Mouse (Mus musculus): ENCODE measurements around the gene Cdc42bpa. TPM values are rescaled to one million over a fixed set of nuclear protein-coding genes. Genes with fewer than 3 reads are reported as not detected.

The Cdc42bpa gene
- polyA plus RNA-seq, 1 experiment from 2014 or later: 30.3 TPM

DNA sequence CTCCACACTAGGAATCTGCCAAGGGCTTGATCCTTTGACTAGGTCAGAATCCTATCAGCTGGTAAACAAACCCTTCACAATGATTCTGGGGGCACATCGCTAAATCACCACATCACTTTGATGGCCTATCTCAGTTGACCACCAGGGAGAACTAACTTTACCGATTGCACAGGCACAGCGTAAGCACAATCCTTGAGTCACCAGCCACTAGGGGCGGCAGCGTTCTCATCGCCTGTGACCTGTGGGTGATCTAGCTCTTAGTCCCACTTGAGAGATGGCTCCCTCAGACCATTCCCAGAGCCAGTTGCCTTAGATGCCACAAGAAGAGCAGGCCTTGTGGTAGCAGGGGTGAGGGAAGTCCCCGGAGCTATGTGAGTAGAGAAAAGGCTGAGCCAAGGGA lies 31.4 kb upstream of the Cdc42bpa start:
- ATAC-seq: no peak
- no peaks in the 10 kb centered on the region for H3K9me3 ChIP-seq (replicated peaks; ENCODE audit: control insufficient read depth, low read length, poor library complexity, severe bottlenecking)
- H3K27ac ChIP-seq (ENCODE audit: low read length): no peak overlapping the region
- no peak overlapping the region for H3K9ac ChIP-seq (ENCODE audit: low read depth, low read length)
- no peak overlapping the region for H3K4me3 ChIP-seq (ENCODE audit: low read depth, low read length)
- H3K4me2 ChIP-seq (ENCODE audit: low read length): no peak overlapping the region
- H3K4me1 ChIP-seq (ENCODE audit: control insufficient read depth, insufficient read depth, low read length): no peaks in the 10 kb centered on the region
- 60% methylated on average over 7 of the region's 7 CpGs for WGBS
- no peaks in the 10 kb centered on the region for H3K36me3 ChIP-seq (ENCODE audit: control insufficient read depth, insufficient read depth, low read length)
- H3K27me3 ChIP-seq (ENCODE audit: control insufficient read depth, insufficient read depth, low read depth, low read length): no peaks in the 10 kb centered on the region

GRCm38 (mm10) chr1:179931247-179931646 lies 29.0 kb upstream of the Cdc42bpa start:
- Histone ChIP-seq H3K4me2 (ENCODE audit: low read length) (no peak overlapping the region), H3K9me3 (replicated peaks; ENCODE audit: control insufficient read depth, low read length, poor library complexity, severe bottlenecking) (no peaks in the 10 kb centered on the region), H3K9ac (ENCODE audit: low read depth, low read length) (no peak overlapping the region), H3K27ac (ENCODE audit: low read length) (no peak overlapping the region), H3K4me1 (ENCODE audit: control insufficient read depth, insufficient read depth, low read length) (no peaks in the 10 kb centered on the region), H3K36me3 (ENCODE audit: control insufficient read depth, insufficient read depth, low read length) (no peaks in the 10 kb centered on the region), H3K27me3 (ENCODE audit: control insufficient read depth, insufficient read depth, low read depth, low read length) (no peaks in the 10 kb centered on the region), H3K4me3 (ENCODE audit: low read depth, low read length) (no peak overlapping the region)
- no peak for ATAC-seq
- 78% methylated on average over 3 of the region's 3 CpGs for WGBS

GRCm38 (mm10) chr1:179934064-179934463 lies 26.2 kb upstream of the Cdc42bpa start:
- Histone ChIP-seq H3K4me1 (ENCODE audit: control insufficient read depth, insufficient read depth, low read length) (no peaks in the 10 kb centered on the region), H3K9me3 (replicated peaks; ENCODE audit: control insufficient read depth, low read length, poor library complexity, severe bottlenecking) (no peaks in the 10 kb centered on the region), H3K27me3 (ENCODE audit: control insufficient read depth, insufficient read depth, low read depth, low read length) (no peaks in the 10 kb centered on the region), H3K4me3 (ENCODE audit: low read depth, low read length) (no peak overlapping the region), H3K4me2 (ENCODE audit: low read length) (no peak overlapping the region), H3K27ac (ENCODE audit: low read length) (no peak overlapping the region), H3K36me3 (ENCODE audit: control insufficient read depth, insufficient read depth, low read length) (no peaks in the 10 kb centered on the region), H3K9ac (ENCODE audit: low read depth, low read length) (no peak overlapping the region)
- no peak for ATAC-seq
- 89% methylated on average over 3 of the region's 3 CpGs for WGBS

- Histone ChIP-seq H3K9ac (ENCODE audit: low read depth, low read length) (no peak overlapping the region), H3K4me1 (ENCODE audit: control insufficient read depth, insufficient read depth, low read length) (no peaks in the 10 kb centered on the region), H3K4me2 (ENCODE audit: low read length) (no peak overlapping the region), H3K36me3 (ENCODE audit: control insufficient read depth, insufficient read depth, low read length) (no peaks in the 10 kb centered on the region), H3K27me3 (ENCODE audit: control insufficient read depth, insufficient read depth, low read depth, low read length) (no peaks in the 10 kb centered on the region), H3K4me3 (ENCODE audit: low read depth, low read length) (no peak overlapping the region), H3K9me3 (replicated peaks; ENCODE audit: control insufficient read depth, low read length, poor library complexity, severe bottlenecking) (no peaks in the 10 kb centered on the region), H3K27ac (ENCODE audit: low read length) (no peak overlapping the region)
- 75% methylated on average over 23 of the region's 23 CpGs for WGBS
- ATAC-seq: no peak
Measured at GRCm38 (mm10) chr1:179940071-179940786, 20.0 kb upstream of the Cdc42bpa start.

- Histone ChIP-seq H3K36me3 (ENCODE audit: control insufficient read depth, insufficient read depth, low read length) (no peaks in the 10 kb centered on the region), H3K4me1 (ENCODE audit: control insufficient read depth, insufficient read depth, low read length) (no peaks in the 10 kb centered on the region), H3K4me2 (ENCODE audit: low read length) (no peak overlapping the region), H3K4me3 (ENCODE audit: low read depth, low read length) (no peak overlapping the region), H3K27ac (ENCODE audit: low read length) (no peak overlapping the region), H3K9me3 (replicated peaks; ENCODE audit: control insufficient read depth, low read length, poor library complexity, severe bottlenecking) (no peaks in the 10 kb centered on the region), H3K27me3 (ENCODE audit: control insufficient read depth, insufficient read depth, low read depth, low read length) (no peaks in the 10 kb centered on the region), H3K9ac (ENCODE audit: low read depth, low read length) (no peak overlapping the region)
- no peak for ATAC-seq
- WGBS: 90% methylated on average over 14 of the region's 14 CpGs
Measured at GRCm38 (mm10) chr1:179940787-179941352, 19.4 kb upstream of the Cdc42bpa start.

DNA sequence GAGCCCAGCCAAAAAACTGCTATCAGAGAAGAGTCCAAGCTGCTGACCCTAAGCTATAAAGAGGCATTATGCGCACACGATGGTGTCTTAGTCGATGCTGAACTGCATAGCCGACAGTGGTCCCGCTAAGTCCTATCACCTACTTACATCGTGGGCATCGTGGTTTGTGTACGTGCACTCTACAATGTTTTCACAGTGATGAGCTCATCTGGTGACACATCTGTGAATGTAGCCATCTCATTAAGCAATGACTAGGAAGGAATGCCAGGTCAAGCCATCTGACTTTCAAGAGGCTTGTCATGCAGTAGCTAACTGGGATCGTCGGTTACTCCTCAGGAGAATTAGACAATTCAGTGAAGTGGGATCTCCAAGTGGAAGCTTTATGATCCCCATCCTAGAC lies 15.3 kb upstream of the Cdc42bpa start:
- WGBS: 92% methylated on average over 10 of the region's 10 CpGs
- no peaks in the 10 kb centered on the region for H3K27me3 ChIP-seq (ENCODE audit: control insufficient read depth, insufficient read depth, low read depth, low read length)
- no peak overlapping the region for H3K27ac ChIP-seq (ENCODE audit: low read length)
- no peaks in the 10 kb centered on the region for H3K9me3 ChIP-seq (replicated peaks; ENCODE audit: control insufficient read depth, low read length, poor library complexity, severe bottlenecking)
- no peak overlapping the region for H3K4me2 ChIP-seq (ENCODE audit: low read length)
- no peak for ATAC-seq
- no peaks in the 10 kb centered on the region for H3K36me3 ChIP-seq (ENCODE audit: control insufficient read depth, insufficient read depth, low read length)
- no peak overlapping the region for H3K4me3 ChIP-seq (ENCODE audit: low read depth, low read length)
- H3K9ac ChIP-seq (ENCODE audit: low read depth, low read length): no peak overlapping the region
- no peaks in the 10 kb centered on the region for H3K4me1 ChIP-seq (ENCODE audit: control insufficient read depth, insufficient read depth, low read length)

DNA sequence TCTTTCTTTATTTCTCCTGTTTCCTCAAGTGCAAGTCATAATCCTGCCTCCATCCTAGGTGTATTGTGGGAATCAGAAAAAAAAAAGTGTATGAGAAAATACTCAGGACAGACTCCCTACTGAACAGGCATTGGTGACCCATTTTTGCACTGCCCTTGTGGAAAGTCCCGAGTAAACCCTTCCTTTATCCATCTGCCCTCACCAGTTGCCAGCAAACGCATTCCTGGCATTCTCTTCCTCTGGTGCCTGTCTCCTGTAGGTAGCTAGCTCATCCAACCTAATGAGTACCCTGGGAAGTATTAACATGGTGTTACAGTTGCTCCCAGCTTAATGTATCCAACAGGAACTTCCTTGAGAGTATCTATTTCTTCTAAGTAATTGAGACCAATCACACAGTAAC lies 13.7 kb upstream of the Cdc42bpa start:
- Histone ChIP-seq H3K27ac (ENCODE audit: low read length) (no peak overlapping the region), H3K4me3 (ENCODE audit: low read depth, low read length) (no peak overlapping the region)
- whole genome bisulfite sequencing: 58% methylated on average over 2 of the region's 2 CpGs

DNA sequence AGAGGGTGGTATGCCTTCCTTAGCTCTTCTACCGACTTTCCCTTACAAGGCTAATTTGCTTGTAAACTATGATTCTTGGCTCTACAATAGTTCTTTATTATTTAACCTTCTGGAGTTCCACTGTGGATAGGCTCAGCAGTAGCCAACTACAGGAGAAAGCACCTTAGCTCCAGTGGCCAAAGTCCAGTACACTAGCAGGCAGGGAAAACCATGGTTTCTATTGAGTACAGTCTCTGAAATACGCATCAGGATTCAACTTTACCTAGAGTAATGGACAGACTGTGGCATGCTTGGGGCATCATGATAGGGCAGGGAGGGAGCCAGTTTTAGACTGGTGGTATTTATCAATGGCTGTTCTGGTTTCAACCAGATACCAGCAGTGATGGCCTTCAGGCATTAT lies 12.6 kb upstream of the Cdc42bpa start:
- Histone ChIP-seq H3K27me3 (ENCODE audit: control insufficient read depth, insufficient read depth, low read depth, low read length) (no peaks in the 10 kb centered on the region), H3K4me1 (ENCODE audit: control insufficient read depth, insufficient read depth, low read length) (no peaks in the 10 kb centered on the region)
- 95% methylated on average over 2 of the region's 2 CpGs for WGBS

More for the DNA sequence above, 13.7 kb upstream of the Cdc42bpa start:
- no peaks in the 10 kb centered on the region; the same call in 1 of the 2 replicates for H3K9me3 ChIP-seq (replicated peaks; ENCODE audit: control insufficient read depth, low read length, poor library complexity, severe bottlenecking)
- no peaks in the 10 kb centered on the region for H3K4me1 ChIP-seq (ENCODE audit: control insufficient read depth, insufficient read depth, low read length)
- no peak for ATAC-seq
- no peaks in the 10 kb centered on the region for H3K27me3 ChIP-seq (ENCODE audit: control insufficient read depth, insufficient read depth, low read depth, low read length)
- H3K9ac ChIP-seq (ENCODE audit: low read depth, low read length): no peak overlapping the region
- H3K36me3 ChIP-seq (ENCODE audit: control insufficient read depth, insufficient read depth, low read length): no peaks in the 10 kb centered on the region
- H3K4me2 ChIP-seq (ENCODE audit: low read length): no peak overlapping the region

DNA sequence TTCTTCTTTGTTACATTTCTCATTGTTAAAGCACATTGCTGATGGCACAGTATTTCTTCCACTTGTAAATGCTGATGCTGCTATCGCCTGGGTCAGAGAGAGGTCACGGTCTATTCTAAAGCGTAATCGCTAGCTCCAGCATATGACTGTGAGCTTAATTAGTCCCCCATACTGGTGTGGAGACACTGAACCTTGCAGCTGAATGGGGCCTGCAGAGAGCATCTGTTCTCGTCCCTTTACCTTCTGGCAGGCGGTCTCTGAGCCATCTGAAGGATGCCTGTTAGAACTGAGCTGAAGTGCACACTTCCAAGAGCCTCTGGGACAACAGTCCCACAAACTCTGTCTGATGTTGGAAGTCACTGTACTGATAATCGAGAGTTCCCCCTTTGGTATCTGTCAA lies 8.7 kb upstream of the Cdc42bpa start:
- 43% methylated on average over 7 of the region's 7 CpGs for WGBS
- no peak overlapping the region for H3K4me2 ChIP-seq (ENCODE audit: low read length)
- H3K9me3 ChIP-seq (replicated peaks; ENCODE audit: control insufficient read depth, low read length, poor library complexity, severe bottlenecking): no peaks in the 10 kb centered on the region; the same call in 1 of the 2 replicates
- no peaks in the 10 kb centered on the region for H3K27me3 ChIP-seq (ENCODE audit: control insufficient read depth, insufficient read depth, low read depth, low read length)
- H3K27ac ChIP-seq (ENCODE audit: low read length): no peak overlapping the region
- H3K4me3 ChIP-seq (ENCODE audit: low read depth, low read length): no peak overlapping the region
- no peak overlapping the region for H3K9ac ChIP-seq (ENCODE audit: low read depth, low read length)
- no peaks in the 10 kb centered on the region for H3K36me3 ChIP-seq (ENCODE audit: control insufficient read depth, insufficient read depth, low read length)
- no peaks in the 10 kb centered on the region for H3K4me1 ChIP-seq (ENCODE audit: control insufficient read depth, insufficient read depth, low read length)
- ATAC-seq: no peak

More for the DNA sequence above, 12.6 kb upstream of the Cdc42bpa start:
- Histone ChIP-seq H3K9ac (ENCODE audit: low read depth, low read length) (no peak overlapping the region), H3K36me3 (ENCODE audit: control insufficient read depth, insufficient read depth, low read length) (no peaks in the 10 kb centered on the region), H3K4me3 (ENCODE audit: low read depth, low read length) (no peak overlapping the region), H3K27ac (ENCODE audit: low read length) (no peak overlapping the region), H3K4me2 (ENCODE audit: low read length) (no peak overlapping the region), H3K9me3 (replicated peaks; ENCODE audit: control insufficient read depth, low read length, poor library complexity, severe bottlenecking) (no peaks in the 10 kb centered on the region; the same call in 1 of the 2 replicates)
- ATAC-seq: no peak
